Mouse (Mus musculus) E14TG2a.4 (cell line): ENCODE results near the gene Prkcb.

Experiments used
- CTCF ChIP-seq: conservative IDR thresholded peaks from 2 replicates; pipeline ENCODE4 v1.5.1; 2014; ENCODE audit warnings: low read length
- NANOG ChIP-seq: IDR thresholded peaks from 2 replicates; pipeline ENCODE4 v1.6.1; 2014; ENCODE audit warnings: borderline replicate concordance, low read length, mixed read lengths

DNA sequence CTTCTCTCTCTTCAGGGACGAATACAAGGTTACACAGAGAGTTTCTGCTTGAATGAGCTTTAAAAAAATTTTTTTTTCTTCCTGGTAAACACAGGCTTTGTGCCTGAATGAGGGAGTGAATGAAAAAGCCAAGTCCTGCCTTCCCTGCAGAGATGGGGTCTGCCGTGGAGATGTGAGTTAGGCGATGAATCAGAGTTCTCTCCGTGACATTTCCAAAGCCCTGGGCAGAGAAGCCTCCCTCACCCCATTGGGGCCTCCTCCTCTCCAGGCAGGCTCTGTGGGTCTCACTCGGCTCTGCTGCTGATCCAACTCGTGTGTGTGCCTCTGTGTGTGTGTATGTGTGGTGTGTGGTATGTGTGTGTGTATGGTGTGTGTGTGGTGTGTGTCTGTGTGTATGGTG is 101.1 kb downstream of the Prkcb start:
- TF ChIP-seq CTCF (no peak), NANOG (no peak)
